Mouse (Mus musculus): Measurements from ENCODE around the gene Tbx21. TPM values are rescaled to one million over a fixed set of nuclear protein-coding genes. Genes with fewer than 3 reads are reported as not detected.

Gene Tbx21
- polyA plus RNA-seq (2017; shearing (Covaris generic)), result 208 TPM

GRCm38 (mm10) chr11:97114671-97115601 is at the start of gene Tbx21:
TSS of gene Tbx21 (minus strand) at chr11:97115331.

GRCm38 (mm10) chr11:97151343-97151801 is 36.2 kb upstream of the Tbx21 start, which contains the start of gene Tbkbp1:
TSS of gene Tbkbp1 (minus strand) at chr11:97151495.

GRCm38 (mm10) chr11:97050216-97050943 is 64.8 kb downstream of the Tbx21 start, which contains the start of gene Osbpl7:
TSS of gene Osbpl7 (plus strand) at chr11:97050628.

Other genes starting within 250 kb of the Tbx21 start
- 66.9 TPM for gene Cdk5rap3, start 198.8 kb downstream of the Tbx21 start, polyA plus RNA-seq (2017; shearing (Covaris generic))
- gene Prr15l, start 187.2 kb downstream of the Tbx21 start, polyA plus RNA-seq (2017; shearing (Covaris generic)), result not detected
- gene Pnpo, start 171.3 kb downstream of the Tbx21 start, polyA plus RNA-seq (2017; shearing (Covaris generic)), result 39.7 TPM
- 76.5 TPM for gene Sp2, start 132.4 kb downstream of the Tbx21 start, polyA plus RNA-seq (2017; shearing (Covaris generic))
- gene Sp6, start 101.9 kb downstream of the Tbx21 start, polyA plus RNA-seq (2017; shearing (Covaris generic)), result 4.6 TPM
- gene Scrn2, start 85.4 kb downstream of the Tbx21 start, polyA plus RNA-seq (2017; shearing (Covaris generic)), result 3.8 TPM
- gene Lrrc46, start 73.9 kb downstream of the Tbx21 start, polyA plus RNA-seq (2017; shearing (Covaris generic)), result not detected
- gene Mrpl10, start 73.8 kb downstream of the Tbx21 start, polyA plus RNA-seq (2017; shearing (Covaris generic)), result 36.8 TPM
- gene Osbpl7, start 64.7 kb downstream of the Tbx21 start, polyA plus RNA-seq (2017; shearing (Covaris generic)), result 19.6 TPM
- gene Tbkbp1, start 36.2 kb upstream of the Tbx21 start, polyA plus RNA-seq (2017; shearing (Covaris generic)), result 4.8 TPM
- 20.3 TPM for gene Kpnb1, start 72.5 kb upstream of the Tbx21 start, polyA plus RNA-seq (2017; shearing (Covaris generic))
- gene Npepps, start 165.3 kb upstream of the Tbx21 start, polyA plus RNA-seq (2017; shearing (Covaris generic)), result 44.7 TPM
- gene Mrpl45, start 200.4 kb upstream of the Tbx21 start, polyA plus RNA-seq (2017; shearing (Covaris generic)), result 12.6 TPM
- gene Gpr179, start 236.7 kb upstream of the Tbx21 start, polyA plus RNA-seq (2017; shearing (Covaris generic)), result 0.21 TPM
- gene Socs7, start 247.2 kb upstream of the Tbx21 start, polyA plus RNA-seq (2017; shearing (Covaris generic)), result 1.4 TPM